Mouse (Mus musculus): ENCODE results near the gene Pcnx2. TPM values are rescaled to one million over a fixed set of nuclear protein-coding genes. Genes with fewer than 3 reads are reported as not detected.

Gene Pcnx2
- polyA plus RNA-seq, 1 experiment from 2014 or later = 1.4 TPM

GRCm38 (mm10) chr8:125853300-125853699 is 44.8 kb downstream of the Pcnx2 start:
- no peaks in the 10 kb centered on the region for H3K9me3 ChIP-seq
- H3K36me3 ChIP-seq = no peaks in the 10 kb centered on the region
- no peak overlapping the region for H3K4me2 ChIP-seq (replicated peaks)
- H3K27me3 ChIP-seq (replicated peaks) = peaks cover 8% of the 10 kb centered on the region; the same call in 1 of the 2 replicates
- H3K4me3 ChIP-seq = no peak overlapping the region
- 72% methylated on average over 5 of the region's 5 CpGs for WGBS
- no peak overlapping the region for H3K27ac ChIP-seq
- no peak for ATAC-seq (ENCODE audit: low FRiP score, low read depth)
- H3K4me1 ChIP-seq = 0 out of 2 replicates have a peak, but pooled peaks cover 4% of the 10 kb centered on the region
- no peak overlapping the region for H3K9ac ChIP-seq

GRCm38 (mm10) chr8:125849181-125849580 is 48.9 kb downstream of the Pcnx2 start:
- Histone ChIP-seq H3K27me3 (replicated peaks) (peaks cover 13% of the 10 kb centered on the region; the same call in 1 of the 2 replicates), H3K27ac (no peak overlapping the region), H3K4me3 (no peak overlapping the region), H3K4me2 (replicated peaks) (no peak overlapping the region), H3K9me3 (no peaks in the 10 kb centered on the region), H3K4me1 (peaks cover 24% of the 10 kb centered on the region), H3K9ac (no peak overlapping the region), H3K36me3 (no peaks in the 10 kb centered on the region)
- WGBS = 82% methylated on average over 4 of the region's 4 CpGs
- ATAC-seq (ENCODE audit: low FRiP score, low read depth) = no peak

GRCm38 (mm10) chr8:125847842-125848241 is 50.3 kb downstream of the Pcnx2 start:
- WGBS = 15% methylated on average over 12 of the region's 12 CpGs
- peak; percentile 81 for ATAC-seq (ENCODE audit: low FRiP score, low read depth)
- H3K9me3 ChIP-seq = no peaks in the 10 kb centered on the region
- peaks cover 10% of the 10 kb centered on the region; the same call in 1 of the 2 replicates for H3K27me3 ChIP-seq (replicated peaks)
- H3K9ac ChIP-seq = no peak overlapping the region
- H3K4me1 ChIP-seq = peaks cover 35% of the 10 kb centered on the region
- H3K36me3 ChIP-seq = no peaks in the 10 kb centered on the region
- H3K4me3 ChIP-seq = no peak overlapping the region
- H3K4me2 ChIP-seq (replicated peaks) = no peak overlapping the region
- no peak overlapping the region for H3K27ac ChIP-seq

GRCm38 (mm10) chr8:125845281-125845680 is 52.8 kb downstream of the Pcnx2 start:
- WGBS = 95% methylated on average over 16 of the region's 16 CpGs
- Histone ChIP-seq H3K4me1 (peaks cover 44% of the 10 kb centered on the region), H3K27ac (no peak overlapping the region), H3K36me3 (no peaks in the 10 kb centered on the region), H3K4me3 (no peak overlapping the region), H3K27me3 (replicated peaks) (peaks cover 20% of the 10 kb centered on the region), H3K9ac (no peak overlapping the region), H3K9me3 (no peaks in the 10 kb centered on the region), H3K4me2 (replicated peaks) (no peak overlapping the region)
- no peak for ATAC-seq (ENCODE audit: low FRiP score, low read depth)

GRCm38 (mm10) chr8:125843122-125843836 is 54.8 kb downstream of the Pcnx2 start:
- H3K27me3 ChIP-seq (replicated peaks) = peaks cover 21% of the 10 kb centered on the region; the same call in 1 of the 2 replicates
- peak; percentile 52; the same call in 1 of the 2 replicates for ATAC-seq (ENCODE audit: low FRiP score, low read depth)
- 11% methylated on average over 15 of the region's 15 CpGs for WGBS

GRCm38 (mm10) chr8:125842158-125842557 is 56.0 kb downstream of the Pcnx2 start:
- Histone ChIP-seq H3K4me2 (replicated peaks) (no peak overlapping the region), H3K4me3 (no peak overlapping the region), H3K27ac (no peak overlapping the region), H3K9ac (no peak overlapping the region), H3K27me3 (replicated peaks) (peaks cover 21% of the 10 kb centered on the region; the same call in 1 of the 2 replicates), H3K36me3 (no peaks in the 10 kb centered on the region), H3K9me3 (no peaks in the 10 kb centered on the region), H3K4me1 (peaks cover 28% of the 10 kb centered on the region)
- 57% methylated on average over 7 of the region's 7 CpGs for WGBS
- ATAC-seq (ENCODE audit: low FRiP score, low read depth) = no peak

More at GRCm38 (mm10) chr8:125843122-125843836, 54.8 kb downstream of the Pcnx2 start:
- H3K9ac ChIP-seq = no peak overlapping the region
- no peaks in the 10 kb centered on the region for H3K36me3 ChIP-seq
- no peak overlapping the region for H3K4me3 ChIP-seq
- H3K27ac ChIP-seq = no peak overlapping the region
- H3K4me2 ChIP-seq (replicated peaks) = peak overlapping the region; percentile 37
- peaks cover 39% of the 10 kb centered on the region for H3K4me1 ChIP-seq
- no peaks in the 10 kb centered on the region for H3K9me3 ChIP-seq

- no peak overlapping the region for H3K27ac ChIP-seq
- H3K4me1 ChIP-seq = no peaks in the 10 kb centered on the region
- H3K4me2 ChIP-seq (replicated peaks) = no peak overlapping the region
- H3K4me3 ChIP-seq = no peak overlapping the region
- ATAC-seq (ENCODE audit: low FRiP score, low read depth) = no peak
- no peaks in the 10 kb centered on the region for H3K9me3 ChIP-seq
- H3K36me3 ChIP-seq = no peaks in the 10 kb centered on the region
- no peak overlapping the region for H3K9ac ChIP-seq
- 64% methylated on average over 2 of the region's 2 CpGs for WGBS
- H3K27me3 ChIP-seq (replicated peaks) = no peaks in the 10 kb centered on the region
These were observed 73.4 kb downstream of the Pcnx2 start for GRCm38 (mm10) chr8:125824688-125825087.

- Histone ChIP-seq H3K27ac (no peak overlapping the region), H3K36me3 (no peaks in the 10 kb centered on the region), H3K4me3 (no peak overlapping the region), H3K9me3 (no peaks in the 10 kb centered on the region), H3K4me2 (replicated peaks) (no peak overlapping the region), H3K27me3 (replicated peaks) (no peaks in the 10 kb centered on the region), H3K9ac (no peak overlapping the region), H3K4me1 (no peaks in the 10 kb centered on the region)
- WGBS = 76% methylated on average over 12 of the region's 12 CpGs
- no peak for ATAC-seq (ENCODE audit: low FRiP score, low read depth)
These were observed 74.4 kb downstream of the Pcnx2 start for GRCm38 (mm10) chr8:125823719-125824118.

GRCm38 (mm10) chr8:125822065-125822464 is 76.1 kb downstream of the Pcnx2 start:
- ATAC-seq (ENCODE audit: low FRiP score, low read depth) = no peak
- no peak overlapping the region for H3K9ac ChIP-seq
- H3K4me3 ChIP-seq = no peak overlapping the region
- H3K9me3 ChIP-seq = no peaks in the 10 kb centered on the region
- no peak overlapping the region for H3K4me2 ChIP-seq (replicated peaks)
- no peaks in the 10 kb centered on the region for H3K4me1 ChIP-seq
- no peaks in the 10 kb centered on the region for H3K36me3 ChIP-seq
- 71% methylated on average over 14 of the region's 14 CpGs for WGBS
- no peak overlapping the region for H3K27ac ChIP-seq
- H3K27me3 ChIP-seq (replicated peaks) = no peaks in the 10 kb centered on the region

GRCm38 (mm10) chr8:125819797-125820196 is 78.3 kb downstream of the Pcnx2 start:
- Histone ChIP-seq H3K9me3 (no peaks in the 10 kb centered on the region), H3K4me1 (no peaks in the 10 kb centered on the region), H3K4me2 (replicated peaks) (no peak overlapping the region), H3K9ac (no peak overlapping the region), H3K4me3 (no peak overlapping the region), H3K27me3 (replicated peaks) (no peaks in the 10 kb centered on the region), H3K36me3 (peaks cover 7% of the 10 kb centered on the region; the same call in 1 of the 2 replicates), H3K27ac (no peak overlapping the region)
- WGBS = 85% methylated on average over 7 of the region's 7 CpGs
- ATAC-seq (ENCODE audit: low FRiP score, low read depth) = no peak

GRCm38 (mm10) chr8:125818796-125819195 is 79.3 kb downstream of the Pcnx2 start:
- H3K4me1 ChIP-seq = no peaks in the 10 kb centered on the region
- no peak overlapping the region for H3K27ac ChIP-seq
- WGBS = 52% methylated on average over 9 of the region's 9 CpGs
- 0 out of 2 replicates have a peak, but pooled peaks cover 5% of the 10 kb centered on the region for H3K9me3 ChIP-seq
- H3K27me3 ChIP-seq (replicated peaks) = no peaks in the 10 kb centered on the region
- H3K36me3 ChIP-seq = peaks cover 13% of the 10 kb centered on the region; the same call in 1 of the 2 replicates
- H3K4me3 ChIP-seq = no peak overlapping the region
- H3K9ac ChIP-seq = no peak overlapping the region
- no peak for ATAC-seq (ENCODE audit: low FRiP score, low read depth)
- H3K4me2 ChIP-seq (replicated peaks) = no peak overlapping the region

GRCm38 (mm10) chr8:125816742-125817141 is 81.4 kb downstream of the Pcnx2 start:
- H3K9ac ChIP-seq = no peak overlapping the region
- H3K4me3 ChIP-seq = no peak overlapping the region
- H3K36me3 ChIP-seq = peaks cover 13% of the 10 kb centered on the region; the same call in 1 of the 2 replicates
- H3K4me2 ChIP-seq (replicated peaks) = no peak overlapping the region
- H3K4me1 ChIP-seq = no peaks in the 10 kb centered on the region
- WGBS = 91% methylated on average over 5 of the region's 5 CpGs
- H3K9me3 ChIP-seq = 0 out of 2 replicates have a peak, but pooled peaks cover 5% of the 10 kb centered on the region
- H3K27ac ChIP-seq = no peak overlapping the region
- no peak for ATAC-seq (ENCODE audit: low FRiP score, low read depth)
- no peaks in the 10 kb centered on the region for H3K27me3 ChIP-seq (replicated peaks)

GRCm38 (mm10) chr8:125808826-125809225 is 89.3 kb downstream of the Pcnx2 start:
- Histone ChIP-seq H3K4me2 (replicated peaks) (no peak overlapping the region), H3K27me3 (replicated peaks) (no peaks in the 10 kb centered on the region), H3K36me3 (no peaks in the 10 kb centered on the region), H3K4me1 (no peaks in the 10 kb centered on the region), H3K27ac (no peak overlapping the region), H3K9ac (no peak overlapping the region), H3K4me3 (no peak overlapping the region), H3K9me3 (no peaks in the 10 kb centered on the region)
- ATAC-seq (ENCODE audit: low FRiP score, low read depth) = no peak
- 87% methylated on average over 6 of the region's 6 CpGs for WGBS
